8 mouse cellular contexts compared by ENCODE assay signal in genomic region chr15:36939153-36939552, GRCm38 (mm10).
DNase-seq lines count a peak whose midpoint lies in the region; ATAC-seq and TF ChIP-seq lines count a peak whose summit lies in the region.

No protein-coding gene starts in this region.

- TF ChIP-seq POLR2A in heart, adult 2 months (IDR thresholded peaks at IDR 0.05; ENCODE audit: insufficient read depth, low read depth, low read length): no peak

- H3ac ChIP-seq in C2C12 (ENCODE audit: control insufficient read depth, insufficient read length, low read depth): peak overlapping the region; percentile 57

- H3K4me3 ChIP-seq in heart, adult 2 months: peak overlapping the region; percentile 76
- peak overlapping the region; percentile 25 for H3K4me3 ChIP-seq in C2C12 (ENCODE audit: insufficient read depth, poor library complexity, severe bottlenecking)
- H3K4me3 ChIP-seq in forebrain, embryonic 15.5 days: peak overlapping the region; percentile 55
- peak overlapping the region; percentile 59 for H3K4me3 ChIP-seq in liver, embryonic 15.5 days (replicated peaks)

- intact Hi-C loops in heart, adult 2 months (cut with DNase I): loop anchor here (2.0 to 5.0 kb wide), 3 partner anchors 67 to 144 kb away; partner anchors contain the start of gene Zfp706
- intact Hi-C loops in left cerebral cortex, postnatal 36 days (cut with DNase I): loop anchor here (2.0 kb wide), 1 partner anchor 28 kb away; no protein-coding TSS in a partner anchor

- peak; percentile 33 for ATAC-seq in forebrain, embryonic 15.5 days (replicated peaks)
- no peak for ATAC-seq in liver, embryonic 15.5 days (ENCODE audit: insufficient read depth)

- H3K27me3 ChIP-seq in heart, adult 2 months (ENCODE audit: control insufficient read depth, insufficient read depth, low read length): no peaks in the 10 kb centered on the region
- H3K27me3 ChIP-seq in C2C12 (ENCODE audit: control insufficient read depth, insufficient read depth, insufficient read length): no peaks in the 10 kb centered on the region
- H3K27me3 ChIP-seq in forebrain, embryonic 15.5 days: no peaks in the 10 kb centered on the region
- H3K27me3 ChIP-seq in liver, embryonic 15.5 days: peaks cover 15% of the 10 kb centered on the region

- peak overlapping the region; percentile 59 for H3K9ac ChIP-seq in heart, adult 2 months (ENCODE audit: low read depth, low read length)
- H3K9ac ChIP-seq in forebrain, embryonic 15.5 days (replicated peaks): peak overlapping the region; percentile 86
- H3K9ac ChIP-seq in liver, embryonic 15.5 days: peak overlapping the region; percentile 45; the same call in 1 of the 2 replicates

- H3K9me3 ChIP-seq in forebrain, embryonic 15.5 days: no peaks in the 10 kb centered on the region
- no peaks in the 10 kb centered on the region for H3K9me3 ChIP-seq in liver, embryonic 15.5 days (replicated peaks)

- H3K79me3 ChIP-seq in C2C12 (ENCODE audit: low read depth): no peaks in the 10 kb centered on the region

- no peak for DNase-seq in heart, adult 2 months
- no peak for DNase-seq in heart, adult 18-20 months
- DNase-seq in layer of hippocampus, postnatal 14 days (ENCODE audit: low spot score in 2 of 2): no peak
- DNase-seq in cerebellum, postnatal 36 days: no peak
- DNase-seq in left cerebral cortex, postnatal 36 days (ENCODE audit: low spot score in 2 of 2): no peak

- no peaks in the 10 kb centered on the region for H3K36me3 ChIP-seq in heart, adult 2 months (ENCODE audit: control insufficient read depth, insufficient read depth, low read length)
- no peaks in the 10 kb centered on the region for H3K36me3 ChIP-seq in C2C12 (ENCODE audit: control insufficient read depth, insufficient read depth)
- no peaks in the 10 kb centered on the region for H3K36me3 ChIP-seq in forebrain, embryonic 15.5 days
- H3K36me3 ChIP-seq in liver, embryonic 15.5 days (replicated peaks): no peaks in the 10 kb centered on the region

- no peak for TF ChIP-seq EP300 in heart, adult 2 months (IDR thresholded peaks at IDR 0.05; ENCODE audit: insufficient read depth, low read depth, low read length)

- H3K79me2 ChIP-seq in heart, adult 2 months (replicated peaks; ENCODE audit: control insufficient read depth, insufficient read depth, low read length): no peaks in the 10 kb centered on the region
- H3K79me2 ChIP-seq in C2C12 (ENCODE audit: control insufficient read depth, insufficient read depth): no peaks in the 10 kb centered on the region

- peaks cover 3% of the 10 kb centered on the region for H3K4me1 ChIP-seq in heart, adult 2 months (ENCODE audit: control insufficient read depth, insufficient read depth, low read length)
- peaks cover 37% of the 10 kb centered on the region for H3K4me1 ChIP-seq in forebrain, embryonic 15.5 days
- peaks cover 17% of the 10 kb centered on the region for H3K4me1 ChIP-seq in liver, embryonic 15.5 days (replicated peaks)

- peak overlapping the region; percentile 66 for H3K4me2 ChIP-seq in forebrain, embryonic 15.5 days (replicated peaks)
- peak overlapping the region; percentile 81 for H3K4me2 ChIP-seq in liver, embryonic 15.5 days

- no peak for TF ChIP-seq CTCF in heart, adult 2 months (IDR thresholded peaks at IDR 0.05)
- no peak for TF ChIP-seq CTCF in C2C12 (IDR thresholded peaks at IDR 0.05; ENCODE audit: control insufficient read depth, insufficient read depth, insufficient read length)

- 44% methylated on average over 9 of the region's 9 CpGs for WGBS in heart, adult 2 months
- 25% methylated on average over 9 of the region's 9 CpGs for WGBS in forebrain, embryonic 15.5 days
- 35% methylated on average over 9 of the region's 9 CpGs for WGBS in liver, embryonic 15.5 days (ENCODE audit: insufficient replicate concordance)

- H3K27ac ChIP-seq in heart, adult 2 months: peak overlapping the region; percentile 87
- peak overlapping the region; percentile 95 for H3K27ac ChIP-seq in forebrain, embryonic 15.5 days (replicated peaks)
- H3K27ac ChIP-seq in liver, embryonic 15.5 days (replicated peaks): no peak overlapping the region

TF ChIP-seq in C2C12, 6 proteins besides CTCF, POLR2A, EP300 and RAD21:
- TF ChIP-seq CEBPB (IDR thresholded peaks at IDR 0.05; ENCODE audit: low read depth): no peak
- TF ChIP-seq USF1 (IDR thresholded peaks at IDR 0.05; ENCODE audit: low read depth): no peak
- TF ChIP-seq MAX (IDR thresholded peaks at IDR 0.05): no peak
- TF ChIP-seq MYOG (IDR thresholded peaks at IDR 0.05; ENCODE audit: control insufficient read depth, extremely low read depth, insufficient read length): no peak
- no peak for TF ChIP-seq FOSL1 (IDR thresholded peaks at IDR 0.05; ENCODE audit: insufficient read depth, low read length, poor library complexity, severe bottlenecking)
- TF ChIP-seq MYOD1 (IDR thresholded peaks at IDR 0.05; ENCODE audit: control insufficient read depth, insufficient read length, low read depth): no peak

Comparison
In these comparisons a context has a peak if more than half of its experiments do, and no peak if none do; other contexts are left out.
1. H3K4me3 ChIP-seq: peak in every context shown above with its lines; median percentile 76 in heart, adult 2 months; 59 in liver, embryonic 15.5 days; 55 in forebrain, embryonic 15.5 days; 25 in C2C12.